Mouse (Mus musculus) heart, adult 2 months (tissue): ENCODE results near the gene Senp3. TPM values are rescaled to one million over a fixed set of nuclear protein-coding genes. Genes with fewer than 3 reads are reported as not detected.

Source experiments
- DNase-seq, 2 experiments: peaks; one replicate each; pipeline ENCODE4 v3.0.0; 2021
- H3K27ac ChIP-seq: fragments of 200-600 bp; 2 replicates; pipeline ENCODE4 v1.8.1; 2022
- H3K27me3 ChIP-seq: fragments of 200-500 bp; 2 replicates; pipeline ENCODE4 v1.6.1; 2012; ENCODE audit warnings: mild to moderate bottlenecking, low read length, inconsistent platforms, mixed read lengths; ENCODE audit not compliant: control insufficient read depth, insufficient read depth
- H3K36me3 ChIP-seq: fragments of 200-500 bp; 2 replicates; pipeline ENCODE4 v1.6.1; 2012; ENCODE audit warnings: low read length, inconsistent platforms; ENCODE audit not compliant: control insufficient read depth, insufficient read depth
- H3K4me1 ChIP-seq: fragments of 200-500 bp; 2 replicates; pipeline ENCODE4 v1.6.1; 2011; ENCODE audit warnings: low read length; ENCODE audit not compliant: control insufficient read depth, insufficient read depth
- H3K4me3 ChIP-seq: fragments of 200-600 bp; 2 replicates; pipeline ENCODE4 v1.8.1; 2022
- H3K79me2 ChIP-seq: fragments of 200-500 bp; replicated peaks from 2 replicates; pipeline ENCODE4 v1.6.1; 2012; ENCODE audit warnings: mild to moderate bottlenecking, inconsistent platforms, low read length, moderate library complexity, mixed read lengths; ENCODE audit not compliant: control insufficient read depth, insufficient read depth
- H3K9ac ChIP-seq: fragments of 200-500 bp; 2 replicates; pipeline ENCODE4 v1.6.1; 2012; ENCODE audit warnings: low read depth, mild to moderate bottlenecking, control low read depth, inconsistent platforms, low read length, mixed read lengths
- CTCF ChIP-seq: fragments of 200-600 bp; IDR thresholded peaks from 2 replicates; pipeline ENCODE4 v1.8.1; 2022; ENCODE audit warnings: antibody characterized with exemption, mild to moderate bottlenecking, moderate library complexity
- EP300 ChIP-seq: fragments of 200-500 bp; IDR thresholded peaks from 2 replicates; pipeline ENCODE4 v1.6.1; 2011; ENCODE audit warnings: low read depth, low read length, control low read depth; ENCODE audit not compliant: insufficient read depth
- POLR2A ChIP-seq: fragments of 200-500 bp; IDR thresholded peaks from 2 replicates; pipeline ENCODE4 v1.6.1; 2011; ENCODE audit warnings: mild to moderate bottlenecking, low read depth, low read length, control low read depth; ENCODE audit not compliant: insufficient read depth
- WGBS: fragments of 180-500 bp; shearing (Covaris S2); methylation state at CpG from one replicate; pipeline ENCODE4 v1.1.7; 2018; 5-methylcytosine and 5-hydroxymethylcytosine counted together
- intact Hi-C: fragments of 180-260 bp; cut with DNase I; formaldehyde crosslinking; loops from one replicate; pipeline ENCODE4 v1.15.1; 2025
- polyA plus RNA-seq: library from polyadenylated mRNA; depleted of rRNA; stranded (reverse); fragments of >200 nt; gene quantifications from 2 replicates; pipeline ENCODE4 v1.2.3, GENCODE M21; 2012
- total RNA-seq, 2 experiments: library from RNA; stranded (reverse); gene quantifications; 2 replicates each; pipeline ENCODE4 v1.2.3; 2021

Senp3 gene
- total and polyA plus RNA-seq, 3 experiments, result 31.1 to 35.1 (median 33.2) TPM

DNA sequence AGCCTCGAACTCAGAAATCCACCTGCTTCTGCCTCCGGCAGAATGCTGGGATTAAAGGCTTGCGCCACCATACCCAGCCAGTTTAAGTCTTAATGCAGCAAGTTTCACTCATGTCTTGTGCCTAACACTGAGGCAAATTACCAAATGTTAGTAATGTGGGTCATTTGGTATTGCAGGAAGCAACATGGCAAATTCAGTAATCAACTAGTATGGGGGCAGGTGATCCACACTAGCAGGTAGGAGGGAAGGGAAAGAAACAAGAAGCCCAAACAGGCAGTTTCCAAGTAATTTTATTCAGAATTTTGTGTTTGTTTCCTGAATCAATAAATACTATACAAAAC, 15.2 kb downstream of the Senp3 start:
- no peaks in the 10 kb centered on the region for H3K79me2 ChIP-seq
- intact Hi-C loops, result no loop called here
- 88% methylated on average over 3 of the region's 3 CpGs for WGBS
- H3K36me3 ChIP-seq, result peaks cover 17% of the 10 kb centered on the region
- DNase-seq, result no peak
- H3K27ac ChIP-seq, result no peak overlapping the region
- peaks cover 10% of the 10 kb centered on the region for H3K4me1 ChIP-seq
- no peak overlapping the region for H3K9ac ChIP-seq
- H3K27me3 ChIP-seq, result no peaks in the 10 kb centered on the region
- TF ChIP-seq CTCF (no peak), POLR2A (no peak), EP300 (no peak)
- no peak overlapping the region for H3K4me3 ChIP-seq

DNA sequence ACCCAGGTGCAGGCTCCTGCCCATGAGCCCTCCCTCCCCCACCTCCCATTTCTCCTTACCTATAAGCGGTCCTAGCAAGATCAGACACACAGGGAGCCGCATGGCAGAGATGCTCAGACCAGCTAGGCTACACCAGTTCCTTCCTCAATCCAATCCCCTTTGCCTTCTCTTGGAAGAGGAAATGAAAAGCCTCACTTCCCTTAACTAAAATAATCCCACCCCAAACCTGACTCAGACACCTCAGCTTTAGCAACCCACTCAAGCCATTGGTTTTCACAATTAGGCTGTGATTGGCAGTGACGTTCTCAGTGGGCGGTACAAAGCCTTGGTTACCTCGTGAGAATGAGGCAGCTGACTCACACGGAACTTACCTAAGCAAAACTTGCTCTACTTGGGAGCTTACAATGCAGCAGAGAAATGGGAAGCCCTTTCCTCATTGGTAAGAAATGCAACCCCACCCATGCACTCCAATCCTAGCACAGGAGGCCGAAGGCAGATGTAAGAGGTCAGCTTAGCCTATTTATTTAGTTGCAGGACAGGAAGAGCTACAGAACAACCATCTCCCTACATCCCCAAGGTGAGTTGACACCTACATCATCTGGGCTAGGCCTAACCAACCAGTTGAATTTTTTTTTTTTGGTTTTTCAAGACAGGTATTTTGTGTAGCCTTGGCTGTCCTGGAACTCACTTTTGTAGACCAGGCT, 15.8 kb downstream of the Senp3 start, which contains the start of gene Cd68:
Cd68 (minus strand) TSS at position 193 of the 704 bp plus-strand sequence.
- TF ChIP-seq CTCF, result no peak
- TF ChIP-seq POLR2A, result 0 out of 2 replicates have a peak, but pooled peaks have one; percentile 44
- no peak for TF ChIP-seq EP300
- Histone ChIP-seq H3K9ac (no peak within 1 kb of the TSS), H3K36me3 (peaks cover 17% of the 10 kb centered on the region), H3K27ac (no peak within 1 kb of the TSS; the same call in 1 of the 2 replicates), H3K4me3 (no peak within 1 kb of the TSS), H3K4me1 (peaks cover 10% of the 10 kb centered on the region), H3K27me3 (no peaks in the 10 kb centered on the region), H3K79me2 (no peaks in the 10 kb centered on the region)
- peak in 1 of 2 experiments; percentile 71 for DNase-seq
- intact Hi-C loops, result no loop called here
- 49% methylated on average over 7 of the region's 7 CpGs for WGBS

DNA sequence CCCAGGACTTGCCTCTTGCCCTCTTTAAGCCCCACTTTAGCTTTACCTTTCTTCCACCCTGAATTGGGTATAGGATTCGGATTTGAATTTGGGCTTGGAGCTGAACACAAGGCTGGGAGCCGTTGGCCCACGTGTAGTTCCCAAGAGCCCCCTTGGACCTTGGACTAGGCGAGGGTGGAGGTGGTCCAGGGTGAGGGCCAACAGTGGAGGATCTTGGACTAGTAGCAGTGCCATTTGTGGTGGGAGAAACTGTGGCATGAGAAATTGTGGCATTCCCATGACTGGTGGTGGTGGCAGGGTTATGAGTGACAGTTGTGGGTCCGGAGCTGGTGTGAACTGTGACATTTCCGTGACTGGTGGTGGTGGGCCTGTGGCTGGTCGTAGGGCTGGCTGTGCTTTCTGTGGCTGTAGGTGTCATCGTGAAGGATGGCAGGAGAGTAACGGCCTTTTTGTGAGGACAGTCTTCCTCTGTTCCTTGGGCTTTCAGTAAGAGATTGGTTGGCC, 16.4 kb downstream of the Senp3 start:
- DNase-seq, result no peak
- Histone ChIP-seq H3K4me1 (peaks cover 6% of the 10 kb centered on the region), H3K27ac (no peak overlapping the region; the same call in 1 of the 2 replicates), H3K36me3 (peaks cover 14% of the 10 kb centered on the region), H3K79me2 (no peaks in the 10 kb centered on the region), H3K4me3 (no peak overlapping the region), H3K9ac (no peak overlapping the region), H3K27me3 (no peaks in the 10 kb centered on the region)
- WGBS, result 66% methylated on average over 9 of the region's 9 CpGs
- no peak for TF ChIP-seq CTCF
- no peak for TF ChIP-seq POLR2A
- no peak for TF ChIP-seq EP300
- intact Hi-C loops, result no loop called here

DNA sequence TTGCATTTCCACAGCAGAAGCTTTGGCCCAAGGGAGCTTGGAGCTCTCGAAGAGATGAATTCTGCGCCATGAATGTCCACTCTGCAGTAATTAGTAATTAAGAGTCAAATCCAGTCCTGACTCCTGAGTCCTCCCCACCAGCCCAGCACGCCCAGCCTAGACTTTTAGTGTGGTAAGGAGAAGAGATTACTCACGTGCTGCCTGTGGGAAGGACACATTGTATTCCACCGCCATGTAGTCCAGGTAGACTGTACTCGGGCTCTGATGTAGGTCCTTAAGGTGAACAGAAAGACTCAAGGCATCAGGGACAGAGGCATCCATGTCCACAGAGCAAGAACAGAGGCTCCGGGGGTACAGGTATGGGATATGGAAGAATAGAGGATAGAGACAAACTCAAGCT, 17.0 kb downstream of the Senp3 start:
- Histone ChIP-seq H3K27ac (no peak overlapping the region; the same call in 1 of the 2 replicates), H3K4me1 (peaks cover 6% of the 10 kb centered on the region), H3K36me3 (peaks cover 7% of the 10 kb centered on the region), H3K79me2 (no peaks in the 10 kb centered on the region), H3K27me3 (no peaks in the 10 kb centered on the region), H3K9ac (no peak overlapping the region), H3K4me3 (no peak overlapping the region)
- 85% methylated on average over 7 of the region's 7 CpGs for WGBS
- intact Hi-C loops, result no loop called here
- no peak for TF ChIP-seq CTCF
- TF ChIP-seq EP300, result no peak
- TF ChIP-seq POLR2A, result no peak
- DNase-seq, result no peak

DNA sequence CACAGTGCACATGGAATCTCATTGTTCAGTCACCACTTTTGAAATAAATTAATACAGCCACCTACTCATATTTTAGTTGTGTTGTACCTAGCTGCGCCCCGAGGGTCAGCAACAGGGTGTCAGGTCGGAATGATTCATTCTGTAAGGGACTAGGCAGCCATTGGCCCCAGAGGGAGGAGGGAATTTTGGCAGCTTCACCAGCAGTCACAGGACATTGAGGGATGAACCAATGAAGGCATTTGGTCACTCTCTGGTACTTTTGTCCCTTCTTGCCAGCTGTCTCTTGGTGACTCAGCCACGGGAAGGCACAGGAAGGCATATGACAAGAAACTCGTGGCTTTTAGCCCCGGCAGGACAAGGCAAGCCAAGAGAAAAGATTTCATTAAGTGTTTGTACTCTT, 18.1 kb downstream of the Senp3 start:
- H3K36me3 ChIP-seq, result no peaks in the 10 kb centered on the region; the same call in 1 of the 2 replicates
- WGBS, result 47% methylated on average over 6 of the region's 6 CpGs
- H3K4me3 ChIP-seq, result no peak overlapping the region
- no peaks in the 10 kb centered on the region for H3K79me2 ChIP-seq
- DNase-seq, result peak; percentile 40 to 41
- H3K9ac ChIP-seq, result no peak overlapping the region
- peaks cover 6% of the 10 kb centered on the region for H3K4me1 ChIP-seq
- TF ChIP-seq EP300, result peak; percentile 63; the same call in 1 of the 2 replicates
- TF ChIP-seq POLR2A, result no peak
- TF ChIP-seq CTCF, result no peak
- no peaks in the 10 kb centered on the region for H3K27me3 ChIP-seq
- peak overlapping the region; percentile 98; the same call in 1 of the 2 replicates for H3K27ac ChIP-seq
- intact Hi-C loops, result no loop called here

DNA sequence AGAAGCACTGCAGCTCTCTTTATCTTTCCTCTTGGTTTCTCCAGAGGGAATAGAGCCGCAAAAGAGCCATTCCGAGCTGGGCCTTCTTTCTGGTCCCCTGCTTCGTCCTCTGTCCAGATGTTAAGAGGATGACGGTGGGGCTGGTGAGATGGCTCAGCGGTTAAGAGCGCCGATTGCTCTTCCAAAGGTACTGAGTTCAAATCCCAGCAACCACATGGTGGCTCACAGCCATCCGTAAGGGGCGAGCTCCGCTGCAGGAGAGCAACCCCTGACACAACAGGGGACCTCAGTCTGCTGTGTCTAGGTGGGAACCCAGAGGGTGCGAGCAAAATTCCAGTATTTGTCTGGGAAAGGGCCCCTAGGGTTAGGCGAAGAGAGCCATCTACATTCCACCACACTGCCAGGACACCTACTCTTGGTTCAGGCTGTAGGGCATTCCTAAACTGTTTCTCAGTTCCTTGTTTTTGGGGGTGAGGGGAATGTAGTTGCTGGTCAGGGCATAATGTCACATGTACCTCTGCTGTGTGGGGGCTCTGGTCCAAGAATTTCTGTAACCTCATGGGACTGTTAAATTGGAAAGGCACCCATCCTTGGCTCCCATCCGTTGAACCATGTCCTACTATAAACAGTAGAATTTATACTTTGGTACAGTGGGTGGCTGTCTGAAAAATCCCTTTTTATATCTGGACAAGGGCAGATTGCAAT, 18.8 kb downstream of the Senp3 start:
- Histone ChIP-seq H3K27ac (peak overlapping the region; percentile 98), H3K79me2 (no peaks in the 10 kb centered on the region), H3K4me1 (peaks cover 6% of the 10 kb centered on the region), H3K36me3 (no peaks in the 10 kb centered on the region; the same call in 1 of the 2 replicates), H3K27me3 (no peaks in the 10 kb centered on the region), H3K9ac (peak overlapping the region; percentile 23), H3K4me3 (peak overlapping the region; percentile 79)
- intact Hi-C loops, result no loop called here
- DNase-seq, result no peak
- 54% methylated on average over 13 of the region's 13 CpGs for WGBS
- no peak for TF ChIP-seq CTCF
- TF ChIP-seq POLR2A, result no peak
